Mouse (Mus musculus): Measurements from ENCODE around the gene Gm3880. TPM values are rescaled to one million over a fixed set of nuclear protein-coding genes. Genes with fewer than 3 reads are reported as not detected.
"Not testable (repeated sequence)": the region's sequence is repeated elsewhere in the genome, so short reads cannot be mapped to it uniquely, and the experiment has no call there.

Gene Gm3880
- not detected in 2 replicates for total RNA-seq (2015)
- total RNA-seq (2017), result not detected in 2 replicates

- not testable (repeated sequence) for ATAC-seq (ENCODE audit: poor library complexity, severe bottlenecking)
Observed at GRCm38 (mm10) chrX:102686872-102687271, at the start of gene Gm3880. Gene Gm3880 (minus strand): TSS chrX:102686972.

GRCm38 (mm10) chrX:102724226-102724625, 37.5 kb upstream of the Gm3880 start:
- not testable (repeated sequence) for ATAC-seq (ENCODE audit: poor library complexity, severe bottlenecking)

GRCm38 (mm10) chrX:102707535-102707934, 20.8 kb upstream of the Gm3880 start, which contains the start of the genes Gm9112 and Dmrtc1b:
Gene Gm9112 (minus strand): TSS chrX:102707635.
Gene Dmrtc1b (plus strand): TSS chrX:102707865.
- not testable (repeated sequence) for ATAC-seq (ENCODE audit: poor library complexity, severe bottlenecking)

GRCm38 (mm10) chrX:102700636-102701035, 13.9 kb upstream of the Gm3880 start:
- not testable (repeated sequence) for ATAC-seq (ENCODE audit: poor library complexity, severe bottlenecking)

DNA sequence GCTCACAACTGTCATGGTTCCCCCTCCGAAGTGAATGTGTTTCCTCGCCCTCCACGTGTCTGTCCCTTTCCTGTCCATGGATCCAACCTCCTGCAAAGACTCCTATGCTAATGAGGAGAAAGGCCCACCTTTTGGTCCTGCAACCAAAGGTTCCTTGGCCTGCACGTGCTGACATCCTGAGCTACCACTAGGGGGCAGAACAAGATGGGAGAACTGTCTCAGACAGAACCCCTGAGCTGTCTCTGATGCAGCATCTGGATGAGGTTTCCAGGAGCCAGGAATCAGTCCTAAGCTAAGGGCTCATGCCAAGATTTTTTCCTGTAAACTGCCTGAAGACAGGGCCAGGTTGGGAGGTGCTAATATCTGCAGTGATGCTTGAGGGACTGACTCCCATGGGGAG, 2.5 kb upstream of the Gm3880 start:
- ATAC-seq (ENCODE audit: poor library complexity, severe bottlenecking), result not testable (repeated sequence)

DNA sequence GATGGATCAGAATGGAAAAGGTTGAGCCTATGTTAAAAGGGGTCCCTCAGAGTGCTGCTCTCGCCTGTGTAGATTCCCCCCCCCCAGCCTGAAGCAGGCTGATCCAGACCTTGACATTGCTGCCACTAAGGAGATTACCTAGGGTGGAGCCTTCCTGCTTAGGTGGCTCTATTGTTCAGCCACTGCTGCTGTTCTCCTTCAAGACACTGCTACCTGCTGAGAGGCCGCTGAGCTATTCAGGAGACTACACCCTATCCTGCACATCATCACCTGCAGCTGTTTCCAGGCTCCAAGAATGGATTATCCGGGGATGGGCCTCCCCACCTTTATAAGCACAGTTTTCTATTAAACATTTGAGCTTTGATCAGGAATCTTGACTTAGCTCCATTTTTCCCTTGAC, 2.1 kb downstream of the Gm3880 start:
- ATAC-seq (ENCODE audit: poor library complexity, severe bottlenecking), result not testable (repeated sequence)

DNA sequence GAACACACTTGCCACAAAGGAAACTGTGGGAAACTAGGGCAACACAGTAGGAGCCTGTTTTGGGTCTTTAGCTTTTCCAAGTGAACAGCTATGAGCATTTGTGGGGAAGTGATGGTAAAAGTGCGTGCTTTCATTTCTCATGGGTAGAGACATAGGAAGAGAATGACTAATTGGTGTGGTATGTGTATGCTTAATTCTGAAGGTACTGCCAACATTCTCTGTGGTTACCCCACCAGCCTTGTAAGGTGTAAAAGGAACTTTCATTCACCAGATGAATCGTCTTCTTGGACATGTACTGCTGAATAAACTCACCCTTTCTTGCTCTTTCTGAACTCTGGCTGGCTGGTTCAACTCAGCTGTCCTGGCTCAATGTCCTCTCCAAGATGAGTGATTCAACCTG, 20.1 kb downstream of the Gm3880 start:
- no peak for ATAC-seq (ENCODE audit: poor library complexity, severe bottlenecking)

- ATAC-seq (ENCODE audit: poor library complexity, severe bottlenecking), result 0 out of 2 replicates have a peak, but pooled peaks have one; percentile 30
Observed at GRCm38 (mm10) chrX:102660712-102661111, 26.1 kb downstream of the Gm3880 start.

- ATAC-seq (ENCODE audit: poor library complexity, severe bottlenecking), result no peak
Observed at GRCm38 (mm10) chrX:102645691-102646090, 41.1 kb downstream of the Gm3880 start.

GRCm38 (mm10) chrX:102645146-102645545, 41.6 kb downstream of the Gm3880 start:
- ATAC-seq (ENCODE audit: poor library complexity, severe bottlenecking), result no peak

- peak; percentile 78 for ATAC-seq (ENCODE audit: poor library complexity, severe bottlenecking)
Observed at GRCm38 (mm10) chrX:102644573-102644951, 42.2 kb downstream of the Gm3880 start.

DNA sequence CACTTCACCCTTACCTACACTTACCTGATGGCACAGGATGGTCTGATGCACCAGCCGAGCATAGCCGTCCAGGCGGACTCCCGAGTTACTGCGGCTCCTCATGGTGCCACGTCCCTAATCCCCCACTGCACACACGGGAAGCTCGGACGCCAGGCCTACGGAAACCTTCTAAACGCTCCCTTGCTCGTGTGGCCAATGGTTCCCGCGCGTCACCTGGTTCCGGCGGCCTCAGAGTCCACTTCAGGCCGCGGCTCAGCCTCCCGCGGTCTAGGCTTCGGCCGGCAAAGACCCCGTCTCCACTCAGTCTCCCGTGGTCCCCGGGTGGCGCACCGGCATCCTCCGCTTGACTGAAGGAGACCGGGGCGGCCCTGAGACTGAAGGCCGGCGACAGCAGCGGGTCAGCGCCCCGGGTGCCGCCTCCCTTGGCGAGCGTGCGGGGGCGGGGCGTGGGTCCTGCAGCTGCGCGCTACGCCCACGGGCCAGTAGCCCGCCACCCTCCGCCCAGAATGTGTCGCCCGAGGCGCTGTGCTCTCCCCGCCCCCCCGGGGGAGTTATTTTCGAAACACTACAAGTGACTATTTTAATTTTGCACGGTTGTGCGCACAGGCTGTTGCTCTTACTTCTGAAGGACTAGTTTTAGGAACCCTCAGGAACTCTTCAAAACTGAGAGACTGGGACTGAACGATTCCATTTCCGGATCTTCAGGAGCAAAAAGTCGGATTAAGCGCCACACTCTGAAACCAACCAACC, 42.8 kb downstream of the Gm3880 start, which contains the start of gene Phka1:
Gene Phka1, minus strand, starts transcription at position 424 of the 750 bp plus-strand sequence.
- ATAC-seq (ENCODE audit: poor library complexity, severe bottlenecking), result peak; percentile 99

Other genes with a start within 250 kb of the Gm3880 start
- gene Hdac8, start 181.6 kb downstream of the Gm3880 start, total RNA-seq (2015), result 4.0 and 5.8 TPM in 2 replicates
- gene Hdac8, start 181.6 kb downstream of the Gm3880 start, total RNA-seq (2017), result 6.0 and 7.0 TPM in 2 replicates
- 1.7 and 3.0 TPM in 2 replicates for gene Phka1, start 42.7 kb downstream of the Gm3880 start, total RNA-seq (2015)
- gene Phka1, start 42.7 kb downstream of the Gm3880 start, total RNA-seq (2017), result 2.9 and 3.5 TPM in 2 replicates
- gene Gm9112, start 20.7 kb upstream of the Gm3880 start, total RNA-seq (2015), result not detected in 2 replicates
- not detected in 2 replicates for gene Gm9112, start 20.7 kb upstream of the Gm3880 start, total RNA-seq (2017)
- not detected in 2 replicates for gene Dmrtc1b, start 20.9 kb upstream of the Gm3880 start, total RNA-seq (2015)
- gene Dmrtc1b, start 20.9 kb upstream of the Gm3880 start, total RNA-seq (2017), result not detected in 2 replicates
- not detected in 2 replicates for gene Dmrtc1c1, start 116.0 kb upstream of the Gm3880 start, total RNA-seq (2015)
- gene Dmrtc1c1, start 116.0 kb upstream of the Gm3880 start, total RNA-seq (2017), result not detected in 2 replicates
- not detected in 2 replicates for gene Dmrtc1c2, start 167.6 kb upstream of the Gm3880 start, total RNA-seq (2015)
- not detected in 2 replicates for gene Dmrtc1c2, start 167.6 kb upstream of the Gm3880 start, total RNA-seq (2017)
- not detected in 2 replicates for gene 1700031F05Rik, start 181.0 kb upstream of the Gm3880 start, total RNA-seq (2015)
- not detected in 2 replicates for gene 1700031F05Rik, start 181.0 kb upstream of the Gm3880 start, total RNA-seq (2017)
- gene Dmrtc1a, start 221.7 kb upstream of the Gm3880 start, total RNA-seq (2015), result not detected in 2 replicates
- gene Dmrtc1a, start 221.7 kb upstream of the Gm3880 start, total RNA-seq (2017), result not detected in 2 replicates
- gene 1700011M02Rik, start 221.9 kb upstream of the Gm3880 start, total RNA-seq (2015), result not detected in 2 replicates
- gene 1700011M02Rik, start 221.9 kb upstream of the Gm3880 start, total RNA-seq (2017), result not detected in 2 replicates
- gene 1700018G05Rik, start 241.4 kb upstream of the Gm3880 start, total RNA-seq (2015), result not detected in 2 replicates
- gene 1700018G05Rik, start 241.4 kb upstream of the Gm3880 start, total RNA-seq (2017), result not detected in 2 replicates

Data from megakaryocyte, adult 5-6 weeks (primary cell).